Mouse (Mus musculus): ENCODE results near the gene Plekha8.

Plekha8 gene

DNA sequence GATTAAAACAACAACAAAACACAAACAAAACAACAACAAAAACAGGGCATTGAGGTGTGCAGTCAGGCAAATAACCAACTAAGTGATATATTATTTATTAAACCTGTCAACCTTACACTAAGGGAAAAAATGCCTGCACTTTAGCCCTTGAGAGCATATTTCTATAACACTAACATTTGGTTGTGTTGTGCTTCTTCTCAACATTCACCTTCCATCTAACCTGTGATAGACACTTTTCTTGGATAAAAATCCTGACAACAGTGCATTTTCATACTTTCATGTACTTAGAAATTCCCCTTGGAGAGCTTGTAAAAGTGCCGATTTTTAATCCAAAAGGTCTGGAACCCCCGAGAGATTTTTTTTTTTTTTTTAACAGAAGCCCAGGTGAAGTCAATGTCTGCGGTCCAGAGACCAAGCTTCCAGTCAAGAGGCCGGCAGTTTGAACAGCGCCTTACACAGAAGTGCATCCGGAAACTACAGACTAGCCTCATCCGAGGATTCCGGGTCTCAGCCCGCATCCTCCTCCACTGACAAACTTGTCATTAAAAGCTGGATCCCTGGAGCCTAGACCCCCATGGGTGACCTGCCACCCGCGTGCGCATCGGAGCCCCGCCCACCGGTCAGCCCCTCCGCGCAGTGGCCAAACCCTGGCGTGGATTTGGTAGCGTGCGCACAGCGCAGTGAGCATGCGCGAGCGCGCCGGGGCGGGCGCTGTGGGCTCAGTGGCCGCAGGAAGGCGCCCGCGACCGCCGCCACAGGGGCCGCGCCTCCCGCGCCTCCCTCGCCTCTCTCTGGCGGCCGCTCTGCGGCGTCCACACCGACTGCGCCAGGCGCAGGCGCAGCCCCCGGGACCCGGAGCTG is at the start of gene Plekha8:
Plekha8 (plus strand) TSS at position 643 of the 861 bp plus-strand sequence.
- peak; percentile 26 to 70 for DNase-seq (ENCODE audit: low read depth in 1 of 2, low spot score in 2 of 2)

DNA sequence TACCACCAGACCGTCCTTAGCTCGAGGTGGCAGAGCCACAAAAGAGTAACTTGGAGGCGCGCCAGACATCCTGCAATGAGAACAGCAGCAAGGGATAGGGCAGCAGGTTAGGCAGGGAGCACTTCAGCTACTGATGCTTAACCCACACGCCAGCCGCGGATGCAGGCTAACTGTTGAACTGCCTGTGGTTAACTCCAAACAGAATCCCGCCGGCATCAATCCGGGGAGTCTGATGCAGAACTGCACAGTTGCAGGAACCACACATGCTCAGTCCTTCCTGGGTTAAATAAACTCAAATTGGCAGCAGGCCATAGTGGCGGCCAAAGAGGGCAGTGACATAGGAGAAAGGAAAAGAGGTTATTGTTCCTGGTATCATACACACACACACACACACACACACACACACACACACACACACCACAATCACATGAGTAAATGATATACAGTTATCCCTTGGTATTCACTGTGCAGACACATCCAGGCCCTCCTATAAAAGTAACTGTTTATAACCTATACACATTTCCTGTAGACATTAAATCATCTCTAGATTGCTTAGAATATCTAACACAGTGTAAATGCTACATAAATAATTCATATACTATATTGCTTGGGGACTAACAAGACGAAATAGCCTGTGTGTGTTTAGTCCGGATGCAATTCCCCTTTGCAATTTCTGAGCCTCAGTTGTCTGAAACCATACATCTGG is 46.4 kb upstream of the Plekha8 start:
- no peak for DNase-seq (ENCODE audit: low read depth in 1 of 2, low spot score in 2 of 2)

DNA sequence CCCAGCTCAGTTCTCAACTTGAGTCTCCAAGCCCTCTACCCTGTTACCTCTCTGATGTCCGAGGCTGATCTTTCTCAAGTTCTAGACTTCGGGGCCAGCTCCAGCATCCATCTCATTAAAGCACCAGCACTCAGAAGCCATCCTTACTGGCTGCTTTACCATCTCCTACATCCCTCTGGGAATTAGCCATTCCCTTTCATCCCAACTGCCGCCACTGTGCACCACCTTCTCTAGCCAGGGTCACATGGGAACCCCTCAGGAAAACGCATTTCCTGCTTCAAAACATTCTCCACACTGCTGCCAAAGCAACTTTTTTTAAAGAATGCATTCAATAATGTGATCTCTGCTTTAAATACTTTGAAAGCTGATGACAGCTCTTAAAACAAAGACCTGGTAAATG is 45.6 kb upstream of the Plekha8 start:
- DNase-seq (ENCODE audit: low read depth in 1 of 2, low spot score in 2 of 2) = no peak

GRCm38 (mm10) chr6:54550801-54551323 is 44.0 kb upstream of the Plekha8 start:
- no peak for DNase-seq (ENCODE audit: low read depth in 1 of 2, low spot score in 2 of 2)

DNA sequence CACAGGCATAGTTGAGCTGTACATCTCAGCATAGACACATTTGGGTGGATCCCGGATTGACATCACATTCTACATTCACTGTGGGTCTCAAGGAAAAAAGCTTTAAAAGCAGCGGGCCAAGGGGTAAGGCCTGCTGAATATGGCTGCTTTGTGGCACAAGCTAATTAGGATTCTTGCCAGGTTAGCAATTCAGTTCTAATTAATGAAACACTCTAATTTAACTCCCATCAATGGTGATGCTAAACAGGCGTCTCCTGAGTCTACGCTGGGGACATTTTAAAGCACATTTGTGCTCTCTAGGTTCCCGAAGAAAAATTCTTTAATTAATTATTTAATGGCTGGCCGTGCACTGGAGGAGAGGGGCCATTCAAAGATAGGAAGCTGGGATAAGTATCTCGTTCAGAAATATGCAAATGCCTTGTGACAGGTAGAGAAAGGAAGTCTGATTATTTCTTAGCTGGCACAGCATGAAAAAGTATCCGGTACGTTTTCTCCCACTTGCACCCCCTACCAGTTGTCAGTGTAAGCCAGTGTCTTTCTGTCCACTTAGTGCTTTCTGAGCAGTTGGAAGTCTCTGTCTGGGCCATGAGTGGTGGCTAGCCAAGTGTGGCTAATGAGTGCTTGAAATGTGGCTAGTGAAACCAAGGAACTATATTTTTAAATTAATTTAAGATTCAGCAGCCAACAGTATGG is 42.0 kb upstream of the Plekha8 start:
- no peak for DNase-seq (ENCODE audit: low read depth in 1 of 2, low spot score in 2 of 2)

GRCm38 (mm10) chr6:54553632-54554031 is 41.3 kb upstream of the Plekha8 start:
- DNase-seq (ENCODE audit: low read depth in 1 of 2, low spot score in 2 of 2) = no peak

DNA sequence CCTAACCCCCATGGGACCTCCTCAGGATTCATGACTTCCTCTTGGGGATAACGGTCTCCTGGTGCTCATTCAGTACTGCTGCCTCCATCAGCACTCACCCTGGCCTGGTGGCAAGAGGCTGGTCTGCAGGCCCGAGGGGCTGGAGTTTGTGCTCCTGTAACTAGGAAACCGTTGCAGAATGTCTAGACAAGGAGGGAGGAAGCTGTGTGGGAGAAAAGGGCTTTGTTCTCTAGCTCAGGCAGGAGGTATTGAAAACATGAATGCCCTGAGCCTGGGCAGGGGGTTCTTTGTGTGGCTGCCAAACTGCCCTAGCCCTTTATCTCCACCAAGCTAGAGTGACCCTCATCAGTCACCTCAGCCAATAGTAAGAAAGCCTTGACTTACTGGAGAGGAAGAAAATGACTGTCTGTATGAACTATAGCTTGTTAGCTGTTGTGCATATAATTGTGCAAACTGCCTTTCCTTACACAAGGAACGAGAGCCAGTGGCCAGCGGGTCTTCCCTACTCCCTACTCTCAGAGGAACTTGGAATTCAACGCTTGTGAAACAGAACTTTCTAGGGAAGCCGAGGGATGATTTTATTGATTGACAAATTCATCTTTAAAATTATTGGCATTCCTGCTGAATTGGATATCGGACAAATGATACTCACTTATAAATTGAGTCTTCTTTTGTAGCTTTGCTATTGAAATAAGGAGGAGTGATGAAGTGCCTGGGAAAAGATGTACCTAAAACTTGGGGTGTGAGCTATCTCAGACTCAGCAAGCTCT is 40.4 kb upstream of the Plekha8 start:
- no peak for DNase-seq (ENCODE audit: low read depth in 1 of 2, low spot score in 2 of 2)

- no peak for DNase-seq (ENCODE audit: low read depth in 1 of 2, low spot score in 2 of 2)
These were observed 39.1 kb upstream of the Plekha8 start for GRCm38 (mm10) chr6:54555816-54556215.

DNA sequence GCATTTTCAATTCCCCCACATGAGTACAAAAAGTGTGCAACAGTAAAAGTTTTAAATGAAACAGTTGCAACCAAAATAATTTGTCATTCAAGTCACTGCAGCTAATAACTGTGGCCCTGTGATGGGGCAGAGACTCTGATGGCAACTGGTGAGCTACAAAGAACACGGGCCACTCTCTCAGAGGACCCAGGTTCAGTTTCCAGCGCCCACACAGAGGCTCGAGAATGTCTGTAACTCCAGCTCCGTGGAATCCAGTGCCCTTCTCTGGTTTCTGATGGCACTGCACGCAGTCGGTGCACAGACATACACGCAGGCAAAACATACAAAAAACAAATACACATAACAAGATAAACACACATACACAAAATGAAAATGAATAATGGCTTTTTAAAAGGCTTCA is 37.2 kb upstream of the Plekha8 start:
- no peak for DNase-seq (ENCODE audit: low read depth in 1 of 2, low spot score in 2 of 2)

GRCm38 (mm10) chr6:54558466-54558865 is 36.4 kb upstream of the Plekha8 start:
- no peak for DNase-seq (ENCODE audit: low read depth in 1 of 2, low spot score in 2 of 2)

DNA sequence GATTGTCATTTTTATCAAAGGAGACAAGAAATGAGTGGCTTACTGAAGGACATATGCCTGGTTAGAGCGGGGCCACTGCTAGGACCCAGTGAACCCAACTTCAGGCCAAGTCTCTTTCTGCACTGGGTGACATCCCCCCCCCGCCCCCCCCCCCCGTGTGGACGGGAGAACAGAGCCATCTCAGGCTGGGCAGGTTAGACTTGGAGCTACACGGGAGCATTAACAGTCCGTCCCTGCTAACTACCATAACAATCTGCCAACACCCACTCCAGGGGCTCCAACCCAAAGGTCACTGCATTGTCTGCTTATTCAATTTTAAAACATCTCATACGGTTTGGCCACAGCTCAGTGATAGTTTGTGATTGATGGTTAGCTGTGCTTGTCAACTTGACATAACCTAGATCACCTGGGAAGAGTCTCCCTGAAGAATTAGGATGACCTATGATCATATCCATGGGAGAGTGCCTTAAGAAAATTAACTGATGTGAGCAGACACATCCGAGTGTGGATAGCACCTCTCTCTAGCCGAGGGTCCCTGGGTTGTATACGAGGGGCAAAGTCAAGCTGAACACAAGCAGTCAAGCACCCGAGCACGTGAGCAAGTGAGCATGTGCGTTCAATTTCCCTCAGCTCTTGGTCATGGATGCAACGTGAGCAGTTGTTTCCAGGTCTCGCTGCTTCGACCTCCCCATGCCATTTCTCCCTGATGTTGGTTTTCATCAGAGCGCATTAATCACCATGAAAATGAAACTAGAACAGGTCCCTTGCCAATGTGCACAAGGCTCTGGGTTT is 32.7 kb upstream of the Plekha8 start:
- no peak for DNase-seq (ENCODE audit: low read depth in 1 of 2, low spot score in 2 of 2)

- DNase-seq (ENCODE audit: low read depth in 1 of 2, low spot score in 2 of 2) = no peak
These were observed 31.4 kb upstream of the Plekha8 start for GRCm38 (mm10) chr6:54563561-54563960.

GRCm38 (mm10) chr6:54564506-54564991 is 30.4 kb upstream of the Plekha8 start:
- DNase-seq (ENCODE audit: low read depth in 1 of 2, low spot score in 2 of 2) = no peak

DNA sequence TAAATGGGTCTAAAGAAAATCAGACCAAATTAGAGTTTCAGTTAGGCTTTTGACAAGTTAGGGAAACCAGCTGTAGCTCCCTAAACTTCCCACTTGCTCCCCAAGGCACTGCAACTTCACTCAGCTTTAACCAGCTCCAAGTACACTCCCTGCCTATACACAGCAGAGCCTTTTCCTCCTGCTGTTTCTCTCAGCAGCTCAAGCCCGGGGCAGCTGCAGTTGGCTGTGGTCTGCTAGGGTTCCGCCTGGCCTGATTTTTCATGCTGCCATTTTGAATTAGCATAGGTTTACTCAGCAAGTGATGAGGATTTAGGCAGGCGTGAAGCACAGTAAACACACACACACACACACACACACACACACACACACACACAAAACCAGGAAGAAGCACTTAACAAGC is 29.9 kb upstream of the Plekha8 start:
- DNase-seq (ENCODE audit: low read depth in 1 of 2, low spot score in 2 of 2) = no peak

GRCm38 (mm10) chr6:54565665-54566545 is 29.0 kb upstream of the Plekha8 start, which contains the start of gene Scrn1:
TSS of gene Scrn1 (minus strand) at chr6:54566489.
- DNase-seq (ENCODE audit: low read depth in 1 of 2, low spot score in 2 of 2) = no peak

DNA sequence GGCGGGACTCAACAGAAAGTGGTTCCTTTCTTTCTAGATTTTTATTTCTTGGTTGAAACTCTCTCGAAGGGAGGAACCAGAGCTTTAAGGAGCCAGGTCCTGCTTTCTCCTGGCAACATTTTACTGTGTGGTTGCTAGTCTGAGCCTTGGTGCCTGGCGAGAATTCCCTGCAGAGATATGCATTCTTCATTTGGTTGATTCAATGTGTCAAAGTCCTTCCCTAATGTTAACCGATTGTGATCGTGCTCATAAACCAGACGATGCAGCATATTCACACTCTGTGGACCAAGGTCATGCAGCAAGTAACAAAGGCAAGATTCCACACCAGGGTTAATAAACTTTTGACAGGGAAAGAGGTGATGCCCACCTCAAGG is 28.4 kb upstream of the Plekha8 start:
- no peak for DNase-seq (ENCODE audit: low read depth in 1 of 2, low spot score in 2 of 2)

- DNase-seq (ENCODE audit: low read depth in 1 of 2, low spot score in 2 of 2) = no peak
These were observed 25.1 kb upstream of the Plekha8 start for GRCm38 (mm10) chr6:54569776-54570175.

- no peak for DNase-seq (ENCODE audit: low read depth in 1 of 2, low spot score in 2 of 2)
These were observed 21.5 kb upstream of the Plekha8 start for GRCm38 (mm10) chr6:54573218-54573955.

Measured in monocyte, adult 2 months (primary cell).